Mouse (Mus musculus): ENCODE results near the gene Gm853. TPM values are rescaled to one million over a fixed set of nuclear protein-coding genes. Genes with fewer than 3 reads are reported as not detected.
A peak's percentile ranks its signal among the peaks of the same experiment; 100 is the strongest.

Gm853 gene
- polyA plus RNA-seq, 1 experiment = not detected

DNA sequence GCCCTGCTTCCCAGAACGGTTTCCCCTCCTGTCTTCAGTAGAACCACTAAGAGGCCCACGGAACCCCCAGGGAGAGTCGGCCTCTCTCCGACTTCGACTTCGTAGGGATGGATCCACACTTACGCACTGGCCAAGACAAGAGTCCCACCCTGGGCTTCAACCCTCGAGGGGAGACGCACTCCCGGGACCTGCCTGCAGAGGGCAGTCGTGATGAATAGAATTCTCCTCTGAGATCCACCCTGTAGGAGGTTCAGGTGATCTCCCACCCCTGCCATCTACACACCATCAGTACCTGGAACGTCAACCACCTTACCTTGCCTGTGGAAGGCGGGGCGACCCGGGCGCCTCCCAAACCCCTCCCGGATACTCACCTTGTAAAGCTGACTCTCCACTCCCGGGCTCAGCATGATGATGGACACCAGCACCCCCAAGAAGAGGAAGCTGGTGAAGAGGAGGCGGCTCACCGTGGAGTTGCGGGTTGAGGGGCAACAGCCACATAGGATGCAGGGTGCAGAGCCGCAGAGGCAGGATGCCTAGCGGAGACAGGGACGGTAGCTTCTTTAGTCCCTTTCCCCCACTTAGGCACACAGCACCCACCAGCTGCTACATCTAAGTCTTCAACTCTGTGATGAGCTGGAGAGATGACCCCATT lies 42.6 kb upstream of the Gm853 start:
- WGBS = 8% methylated on average over 24 of the region's 24 CpGs
- peak; percentile 80 for TF ChIP-seq CTCF (IDR thresholded peaks at IDR 0.05; ENCODE audit: extremely low read depth, insufficient read depth, insufficient read length, insufficient replicate concordance)
- TF ChIP-seq POLR2A (IDR thresholded peaks at IDR 0.05; ENCODE audit: low read depth, low read length) = no peak
- H3K4me3 ChIP-seq (ENCODE audit: extremely low read depth, insufficient read depth, insufficient read length) = no peak overlapping the region
- no peaks in the 10 kb centered on the region for H3K36me3 ChIP-seq (ENCODE audit: control insufficient read depth, insufficient read depth, low read length)
- H3K4me1 ChIP-seq (ENCODE audit: control insufficient read depth, insufficient read depth, insufficient read length) = no peaks in the 10 kb centered on the region
- no peak overlapping the region for H3K27ac ChIP-seq (ENCODE audit: insufficient read depth, low read length)
- DNase-seq (ENCODE audit: low read depth in 1 of 2, low spot score in 2 of 2) = peak in 1 of 2 experiments; percentile 33
- H3K27me3 ChIP-seq (ENCODE audit: control insufficient read depth, insufficient read depth, low read length) = 0 out of 2 replicates have a peak, but pooled peaks cover 1% of the 10 kb centered on the region

GRCm38 (mm10) chr4:130264131-130264530 lies 41.9 kb upstream of the Gm853 start:
- DNase-seq (ENCODE audit: low read depth in 1 of 2, low spot score in 2 of 2) = no peak
- WGBS = 38% methylated on average over 11 of the region's 11 CpGs
- TF ChIP-seq POLR2A (IDR thresholded peaks at IDR 0.05; ENCODE audit: low read depth, low read length) (no peak), CTCF (IDR thresholded peaks at IDR 0.05; ENCODE audit: extremely low read depth, insufficient read depth, insufficient read length, insufficient replicate concordance) (no peak)
- H3K27me3 ChIP-seq (ENCODE audit: control insufficient read depth, insufficient read depth, low read length) = 0 out of 2 replicates have a peak, but pooled peaks cover 1% of the 10 kb centered on the region
- H3K27ac ChIP-seq (ENCODE audit: insufficient read depth, low read length) = no peak overlapping the region
- H3K4me1 ChIP-seq (ENCODE audit: control insufficient read depth, insufficient read depth, insufficient read length) = no peaks in the 10 kb centered on the region
- no peak overlapping the region for H3K4me3 ChIP-seq (ENCODE audit: extremely low read depth, insufficient read depth, insufficient read length)
- H3K36me3 ChIP-seq (ENCODE audit: control insufficient read depth, insufficient read depth, low read length) = no peaks in the 10 kb centered on the region

GRCm38 (mm10) chr4:130260406-130260805 lies 38.2 kb upstream of the Gm853 start:
- Histone ChIP-seq H3K36me3 (ENCODE audit: control insufficient read depth, insufficient read depth, low read length) (no peaks in the 10 kb centered on the region), H3K27me3 (ENCODE audit: control insufficient read depth, insufficient read depth, low read length) (0 out of 2 replicates have a peak, but pooled peaks cover 1% of the 10 kb centered on the region), H3K4me3 (ENCODE audit: extremely low read depth, insufficient read depth, insufficient read length) (no peak overlapping the region), H3K27ac (ENCODE audit: insufficient read depth, low read length) (no peak overlapping the region), H3K4me1 (ENCODE audit: control insufficient read depth, insufficient read depth, insufficient read length) (no peaks in the 10 kb centered on the region)
- TF ChIP-seq CTCF (IDR thresholded peaks at IDR 0.05; ENCODE audit: extremely low read depth, insufficient read depth, insufficient read length, insufficient replicate concordance) = no peak
- no peak for TF ChIP-seq POLR2A (IDR thresholded peaks at IDR 0.05; ENCODE audit: low read depth, low read length)
- DNase-seq (ENCODE audit: low read depth in 1 of 2, low spot score in 2 of 2) = no peak
- 36% methylated on average over 5 of the region's 5 CpGs for WGBS

DNA sequence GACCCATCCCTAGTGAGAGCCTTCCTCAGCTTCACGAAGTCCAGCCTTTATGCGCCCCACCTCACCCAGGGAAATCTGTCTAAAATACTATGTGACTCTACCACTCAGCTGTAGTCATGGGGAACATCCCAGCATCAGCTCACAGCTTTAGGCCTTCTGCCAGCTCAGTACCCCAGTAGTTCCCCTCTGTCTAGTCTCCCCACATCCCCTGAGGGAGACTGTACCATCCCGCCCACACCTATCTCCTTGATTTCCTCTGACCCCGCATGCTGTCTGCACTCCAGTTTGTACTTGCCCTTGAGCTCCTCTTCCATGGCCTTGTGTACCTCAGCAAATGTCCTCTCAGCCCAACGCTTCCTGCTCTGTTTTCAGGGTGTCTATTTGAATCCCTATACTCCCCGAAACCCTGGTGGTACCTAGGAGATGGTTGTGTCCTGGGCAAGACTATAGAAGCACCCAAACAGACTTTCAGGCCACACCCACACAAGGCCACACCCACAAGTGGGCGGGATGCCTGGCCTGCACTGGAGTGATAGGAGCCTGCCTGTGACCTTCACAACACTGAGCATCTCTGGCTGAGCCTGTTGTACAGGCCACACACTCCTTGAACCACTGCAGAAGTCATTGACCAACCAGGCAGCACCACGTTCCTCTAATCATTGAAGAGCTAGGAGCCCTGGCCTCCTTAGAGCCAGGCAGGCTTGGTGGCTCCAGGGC lies 30.4 kb upstream of the Gm853 start:
- DNase-seq (ENCODE audit: low read depth in 1 of 2, low spot score in 2 of 2) = no peak
- Histone ChIP-seq H3K36me3 (ENCODE audit: control insufficient read depth, insufficient read depth, low read length) (no peaks in the 10 kb centered on the region), H3K4me3 (ENCODE audit: extremely low read depth, insufficient read depth, insufficient read length) (no peak overlapping the region), H3K27me3 (ENCODE audit: control insufficient read depth, insufficient read depth, low read length) (no peaks in the 10 kb centered on the region), H3K4me1 (ENCODE audit: control insufficient read depth, insufficient read depth, insufficient read length) (no peaks in the 10 kb centered on the region), H3K27ac (ENCODE audit: insufficient read depth, low read length) (peak overlapping the region; percentile 27; the same call in 1 of the 2 replicates)
- TF ChIP-seq CTCF (IDR thresholded peaks at IDR 0.05; ENCODE audit: extremely low read depth, insufficient read depth, insufficient read length, insufficient replicate concordance) (no peak), POLR2A (IDR thresholded peaks at IDR 0.05; ENCODE audit: low read depth, low read length) (no peak)
- 79% methylated on average over 8 of the region's 8 CpGs for WGBS

GRCm38 (mm10) chr4:130251763-130252162 lies 29.6 kb upstream of the Gm853 start:
- H3K36me3 ChIP-seq (ENCODE audit: control insufficient read depth, insufficient read depth, low read length) = no peaks in the 10 kb centered on the region
- H3K4me3 ChIP-seq (ENCODE audit: extremely low read depth, insufficient read depth, insufficient read length) = no peak overlapping the region
- no peak for DNase-seq (ENCODE audit: low read depth in 1 of 2, low spot score in 2 of 2)
- no peak overlapping the region for H3K27ac ChIP-seq (ENCODE audit: insufficient read depth, low read length)
- no peaks in the 10 kb centered on the region for H3K4me1 ChIP-seq (ENCODE audit: control insufficient read depth, insufficient read depth, insufficient read length)
- 54% methylated on average over 3 of the region's 3 CpGs for WGBS
- no peaks in the 10 kb centered on the region for H3K27me3 ChIP-seq (ENCODE audit: control insufficient read depth, insufficient read depth, low read length)
- no peak for TF ChIP-seq POLR2A (IDR thresholded peaks at IDR 0.05; ENCODE audit: low read depth, low read length)
- TF ChIP-seq CTCF (IDR thresholded peaks at IDR 0.05; ENCODE audit: extremely low read depth, insufficient read depth, insufficient read length, insufficient replicate concordance) = no peak

- no peaks in the 10 kb centered on the region for H3K36me3 ChIP-seq (ENCODE audit: control insufficient read depth, insufficient read depth, low read length)
- no peak overlapping the region for H3K27ac ChIP-seq (ENCODE audit: insufficient read depth, low read length)
- TF ChIP-seq CTCF (IDR thresholded peaks at IDR 0.05; ENCODE audit: extremely low read depth, insufficient read depth, insufficient read length, insufficient replicate concordance) = no peak
- no peak for TF ChIP-seq POLR2A (IDR thresholded peaks at IDR 0.05; ENCODE audit: low read depth, low read length)
- 23% methylated on average over 7 of the region's 7 CpGs for WGBS
- no peaks in the 10 kb centered on the region for H3K4me1 ChIP-seq (ENCODE audit: control insufficient read depth, insufficient read depth, insufficient read length)
- H3K4me3 ChIP-seq (ENCODE audit: extremely low read depth, insufficient read depth, insufficient read length) = no peak overlapping the region
- H3K27me3 ChIP-seq (ENCODE audit: control insufficient read depth, insufficient read depth, low read length) = no peaks in the 10 kb centered on the region
- no peak for DNase-seq (ENCODE audit: low read depth in 1 of 2, low spot score in 2 of 2)
These were observed 29.0 kb upstream of the Gm853 start for GRCm38 (mm10) chr4:130251172-130251705.
